Mouse (Mus musculus) heart, adult 2 months (tissue): ENCODE measurements around the gene Hs6st1.

ENCODE experiments used
- CTCF ChIP-seq: fragments of 200-600 bp; IDR thresholded peaks from 2 replicates; pipeline ENCODE4 v1.8.1; 2022; ENCODE audit warnings: antibody characterized with exemption, mild to moderate bottlenecking, moderate library complexity
- EP300 ChIP-seq: fragments of 200-500 bp; IDR thresholded peaks from 2 replicates; pipeline ENCODE4 v1.6.1; 2011; ENCODE audit warnings: low read depth, low read length, control low read depth; ENCODE audit not compliant: insufficient read depth

DNA sequence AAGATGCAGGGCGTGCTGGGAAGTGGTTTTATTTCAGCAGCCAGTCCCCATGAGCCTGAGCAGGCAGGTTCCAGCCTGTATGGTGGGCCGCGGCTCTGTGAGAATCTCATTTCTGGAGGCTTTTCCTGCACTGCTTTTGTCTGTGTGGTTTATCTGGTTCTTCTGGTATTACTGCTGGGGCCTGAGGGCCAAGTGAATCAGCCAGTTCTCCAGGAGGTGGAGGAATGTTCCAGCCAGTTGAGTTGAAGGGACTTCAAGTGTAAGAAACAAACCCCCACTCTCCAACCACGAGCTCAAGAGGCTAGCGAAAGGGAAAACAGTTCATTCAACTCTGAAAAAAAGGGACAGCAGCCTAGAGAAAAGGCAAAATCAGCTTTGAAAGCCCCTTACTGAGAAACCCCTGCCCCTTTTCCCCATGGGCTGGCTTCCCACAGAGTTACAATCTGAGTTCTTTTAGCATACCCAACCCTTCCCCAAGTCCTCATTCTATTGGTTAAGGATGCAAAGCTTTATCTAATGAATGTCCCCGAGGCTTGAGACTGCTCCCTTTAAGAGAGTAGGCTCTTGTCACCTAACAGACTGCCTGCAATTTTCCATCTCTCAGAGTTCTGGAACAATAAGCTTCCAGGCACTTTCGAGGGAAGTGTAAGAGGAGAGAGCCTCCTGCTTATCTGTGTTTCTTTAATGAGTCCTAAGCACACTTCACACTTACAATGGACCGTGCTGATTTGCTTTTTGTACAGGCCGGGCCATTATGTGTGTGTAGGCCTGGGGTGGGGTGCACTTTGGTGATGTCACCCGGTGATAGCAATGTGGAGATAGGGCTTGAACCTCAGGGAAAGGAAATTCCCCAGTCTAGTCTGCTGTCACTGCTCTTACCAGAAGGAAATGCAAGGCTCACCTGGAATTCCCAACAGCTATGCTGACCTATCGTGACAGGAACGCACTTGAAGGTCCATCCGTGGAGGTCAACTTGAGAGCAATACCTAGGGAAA, 7.9 kb upstream of the Hs6st1 start:
- no peak for TF ChIP-seq CTCF
- TF ChIP-seq EP300: no peak
